Comparison of ENCODE assay signal across 30 mouse cellular contexts in the genomic region with DNA sequence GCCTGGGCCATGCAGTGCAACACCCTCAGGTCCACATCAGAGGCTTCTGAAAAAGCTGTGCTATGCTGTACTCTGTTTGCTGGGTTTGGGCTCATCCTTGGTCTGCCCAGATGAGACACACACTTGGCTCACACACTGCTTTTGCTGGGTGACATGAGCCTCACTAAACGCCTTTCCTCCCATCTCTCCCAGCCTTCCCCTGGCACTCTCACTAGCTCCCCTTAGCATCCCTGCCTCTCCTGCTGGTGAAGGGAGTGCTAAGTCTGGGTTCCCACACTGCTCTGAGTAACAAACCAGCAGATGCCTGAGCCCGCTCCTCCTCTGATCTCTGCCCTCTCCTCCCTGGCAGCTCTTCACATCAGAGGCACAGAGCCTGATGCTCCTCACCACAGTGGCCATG. TPM values are rescaled to one million over a fixed set of nuclear protein-coding genes. Genes with fewer than 3 reads are reported as not detected.
"Had no signal": no experiment of that assay in that cellular context is flagged by ENCODE, and none has a peak within 500 bp of the region (broad histone marks: within the 10 kb centered on the region; RNA-seq: fewer than 3 reads in every experiment).

No protein-coding gene starts in this region.

- H3K27ac ChIP-seq: heart, embryonic 10.5 days; heart, embryonic 13.5 days; heart, embryonic 15.5 days; hindbrain, embryonic 12.5 days; hindbrain, embryonic 15.5 days; kidney, embryonic 15.5 days; kidney, postnatal 0 days; limb, embryonic 13.5 days; limb, embryonic 15.5 days; liver, embryonic 12.5 days; liver, embryonic 14.5 days had no signal

- H3K4me3 ChIP-seq: heart, embryonic 10.5 days; heart, embryonic 13.5 days; heart, embryonic 15.5 days; hindbrain, embryonic 12.5 days; hindbrain, embryonic 15.5 days; kidney, embryonic 15.5 days; limb, embryonic 13.5 days; limb, embryonic 15.5 days; liver, embryonic 12.5 days had no signal

- H3K4me1 ChIP-seq: heart, embryonic 15.5 days; kidney, embryonic 15.5 days; limb, embryonic 13.5 days; limb, embryonic 15.5 days; liver, embryonic 12.5 days had no signal

- H3K9ac ChIP-seq: heart, embryonic 13.5 days; heart, embryonic 15.5 days; hindbrain, embryonic 12.5 days; hindbrain, embryonic 15.5 days; kidney, embryonic 15.5 days; limb, embryonic 13.5 days; limb, embryonic 15.5 days; liver, embryonic 12.5 days; liver, embryonic 14.5 days had no signal

- H3K4me2 ChIP-seq: heart, embryonic 13.5 days; heart, embryonic 15.5 days; hindbrain, embryonic 12.5 days; hindbrain, embryonic 15.5 days; kidney, embryonic 15.5 days; limb, embryonic 13.5 days; limb, embryonic 15.5 days; liver, embryonic 12.5 days had no signal

- H3K36me3 ChIP-seq: heart, embryonic 10.5 days; heart, embryonic 13.5 days; heart, embryonic 15.5 days; hindbrain, embryonic 12.5 days; hindbrain, embryonic 15.5 days; kidney, embryonic 15.5 days; limb, embryonic 13.5 days; limb, embryonic 15.5 days; liver, embryonic 12.5 days had no signal

- H3K9me3 ChIP-seq: heart, embryonic 10.5 days; heart, embryonic 13.5 days; heart, embryonic 15.5 days; hindbrain, embryonic 12.5 days; hindbrain, embryonic 15.5 days; kidney, embryonic 15.5 days; limb, embryonic 13.5 days; limb, embryonic 15.5 days; liver, embryonic 12.5 days had no signal

- ATAC-seq: intestine, embryonic 16.5 days; liver, embryonic 12.5 days had no signal

- H3K27me3 ChIP-seq: heart, embryonic 13.5 days; heart, embryonic 15.5 days; hindbrain, embryonic 12.5 days; hindbrain, embryonic 15.5 days; kidney, embryonic 15.5 days; limb, embryonic 13.5 days; limb, embryonic 15.5 days; liver, embryonic 12.5 days had no signal

- DNase-seq: gastrocnemius, postnatal 14 days; gastrocnemius, postnatal 36 days; heart, adult 18-20 months; heart, postnatal 14 days; heart, postnatal 36 days; kidney, adult 11 months; kidney, adult 2 months; kidney, adult 9 months; kidney, postnatal 14 days; kidney, postnatal 36 days; layer of hippocampus, postnatal 36 days; left cerebral cortex, postnatal 4 days had no signal

RNA-seq across cellular contexts. Expression of a gene that starts 40.4 kb away (rescaled TPM):
- total RNA-seq: heart, adult 18-20 months; heart, adult 8-10 months; heart, postnatal 36 days had no signal
- polyA plus RNA-seq: heart, embryonic 10.5 days; heart, embryonic 13.5 days; heart, embryonic 15.5 days; heart, postnatal 0 days; intestine, embryonic 14.5 days; kidney, postnatal 0 days; limb, embryonic 13.5 days; liver, adult 2 months had no signal

RNA-seq across cellular contexts. Expression of a gene that starts 53.9 kb away (rescaled TPM):
- polyA plus RNA-seq: limb, embryonic 11.5 days; limb, embryonic 13.5 days; liver, embryonic 12.5 days; liver, embryonic 16.5 days had no signal
